Mouse (Mus musculus): ENCODE measurements around the gene Klrg1. TPM values are rescaled to one million over a fixed set of nuclear protein-coding genes. Genes with fewer than 3 reads are reported as not detected.

Gene Klrg1
- polyA plus RNA-seq, 1 experiment = not detected

DNA sequence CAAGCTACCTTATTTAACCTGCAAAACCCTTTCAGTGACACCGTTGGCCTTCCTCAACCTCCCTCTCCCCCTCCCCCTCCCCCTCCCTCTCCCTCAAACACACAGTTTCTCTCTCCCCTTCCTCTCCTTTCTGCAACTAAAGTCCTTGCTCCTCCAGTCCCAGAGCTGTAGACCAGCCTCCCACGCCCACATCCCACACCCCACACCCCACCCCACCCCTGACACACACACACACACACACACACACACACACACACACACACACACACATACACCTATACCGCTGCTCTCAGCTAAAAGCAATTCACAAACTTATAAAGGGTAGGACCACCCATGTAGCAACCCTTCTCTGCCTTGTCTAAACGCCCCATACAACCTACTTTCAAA lies 15.5 kb upstream of the Klrg1 start:
- Histone ChIP-seq H3K4me3 (ENCODE audit: insufficient read depth, low read depth, low read length) (no peak overlapping the region), H3K4me1 (ENCODE audit: control insufficient read depth, insufficient read depth, insufficient read length, low read length) (no peaks in the 10 kb centered on the region), H3K27ac (replicated peaks; ENCODE audit: low read depth, low read length) (no peak overlapping the region)

DNA sequence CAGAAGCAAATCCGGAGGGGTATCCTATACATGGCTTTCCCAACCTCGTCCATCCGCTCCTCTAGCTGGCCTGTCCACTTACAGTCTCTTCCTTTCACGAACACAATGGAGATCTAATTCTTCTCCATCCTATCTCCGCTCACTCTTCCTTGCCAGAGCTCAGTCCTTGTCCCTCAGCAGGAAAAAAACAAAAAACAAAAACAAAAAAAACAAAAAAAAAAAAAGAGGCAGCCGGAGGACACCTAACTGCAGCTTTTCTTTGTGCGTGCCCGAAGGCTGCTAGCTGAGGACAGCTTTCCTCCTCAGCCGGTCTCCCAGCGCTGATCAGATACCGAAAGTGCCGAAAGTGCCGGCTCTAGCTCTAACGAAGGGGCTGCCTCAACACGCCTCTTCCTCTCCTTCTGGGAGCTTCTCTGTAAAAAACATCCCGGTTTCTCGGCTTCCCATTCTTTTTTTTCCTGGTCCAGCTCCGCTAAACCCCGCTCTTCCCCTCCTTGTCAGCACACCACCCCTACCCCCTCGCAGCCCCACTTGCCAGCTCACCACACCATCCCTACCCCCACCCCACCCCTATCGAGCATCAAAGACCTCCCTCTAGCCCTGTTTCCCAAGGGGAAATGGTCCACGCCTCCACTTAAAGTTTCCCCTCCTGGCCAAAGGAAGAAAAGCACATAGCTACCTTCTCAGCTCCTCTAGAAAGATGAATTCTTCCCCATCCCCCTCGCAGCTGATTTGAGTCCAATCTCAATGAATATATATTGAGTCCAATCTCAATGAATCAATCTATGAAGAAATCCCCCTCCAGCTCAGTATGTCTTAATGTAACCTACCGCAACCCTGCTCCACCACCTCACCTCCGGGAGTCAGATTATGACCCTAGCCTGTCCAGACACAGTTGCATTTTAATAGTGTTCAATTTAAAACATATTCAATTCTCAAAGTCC lies 14.9 kb upstream of the Klrg1 start:
- no peaks in the 10 kb centered on the region for H3K4me1 ChIP-seq (ENCODE audit: control insufficient read depth, insufficient read depth, insufficient read length, low read length)
- no peak overlapping the region for H3K27ac ChIP-seq (replicated peaks; ENCODE audit: low read depth, low read length)
- H3K4me3 ChIP-seq (ENCODE audit: insufficient read depth, low read depth, low read length) = peak overlapping the region; percentile 57

DNA sequence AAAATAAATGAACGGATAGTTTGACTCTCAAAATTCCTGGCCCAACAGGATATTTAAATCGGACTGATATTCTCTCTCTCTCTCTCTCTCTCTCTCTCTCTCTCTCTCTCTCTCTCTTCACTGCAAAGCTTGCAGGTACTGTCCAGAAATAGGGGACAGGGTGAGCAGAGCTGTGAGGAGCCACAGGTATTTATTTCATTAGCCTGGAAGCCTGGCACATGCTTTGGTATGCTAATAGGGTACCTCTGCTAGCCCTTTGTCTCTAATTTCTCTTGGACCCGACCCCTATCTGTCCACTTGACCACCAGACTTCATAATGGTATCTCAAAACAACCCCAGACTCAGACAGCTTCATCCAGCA lies 14.2 kb upstream of the Klrg1 start:
- no peak overlapping the region for H3K27ac ChIP-seq (replicated peaks; ENCODE audit: low read depth, low read length)
- H3K4me3 ChIP-seq (ENCODE audit: insufficient read depth, low read depth, low read length) = peak overlapping the region; percentile 57
- H3K4me1 ChIP-seq (ENCODE audit: control insufficient read depth, insufficient read depth, insufficient read length, low read length) = no peaks in the 10 kb centered on the region

DNA sequence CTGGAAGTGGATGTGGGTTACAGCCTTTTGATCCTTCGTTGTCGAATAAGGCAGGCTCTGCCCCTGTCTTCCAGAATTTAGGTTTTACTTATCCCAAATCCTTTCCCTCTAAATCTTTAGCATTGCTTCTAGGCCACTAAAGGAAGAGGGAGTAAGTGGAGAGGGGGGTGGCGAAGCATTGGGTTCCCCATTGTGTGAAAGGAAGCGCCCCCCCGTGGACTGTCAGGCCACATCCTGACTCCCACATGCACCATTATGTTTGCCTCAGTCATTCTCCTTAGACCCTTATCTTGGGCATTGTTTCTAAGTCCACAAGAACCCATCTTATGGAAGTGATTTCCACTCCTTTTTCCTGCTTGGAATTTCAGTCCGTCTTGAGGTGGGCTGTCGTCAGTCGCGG lies 12.6 kb upstream of the Klrg1 start:
- H3K4me3 ChIP-seq (ENCODE audit: insufficient read depth, low read depth, low read length) = no peak overlapping the region
- H3K27ac ChIP-seq (replicated peaks; ENCODE audit: low read depth, low read length) = no peak overlapping the region
- no peaks in the 10 kb centered on the region for H3K4me1 ChIP-seq (ENCODE audit: control insufficient read depth, insufficient read depth, insufficient read length, low read length)

DNA sequence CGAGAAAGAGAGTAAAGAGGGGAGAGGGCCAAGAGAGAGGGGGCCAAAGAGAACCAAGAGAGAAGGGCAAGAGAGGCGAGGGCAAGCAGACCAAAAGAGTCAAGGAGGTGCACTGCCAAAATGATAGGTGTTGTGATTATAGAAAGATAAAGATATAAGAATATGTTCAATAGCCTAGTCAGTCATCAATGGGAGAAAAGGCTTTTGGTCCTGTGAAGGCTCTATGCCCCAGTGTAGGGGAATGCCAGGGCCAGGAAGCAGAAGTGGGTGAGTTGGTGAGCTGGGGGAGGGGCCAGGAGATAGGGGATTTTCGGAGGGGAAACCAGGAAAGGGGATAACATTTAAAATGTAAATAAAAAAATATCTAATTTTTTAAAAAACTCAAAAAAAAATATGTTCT lies 11.6 kb upstream of the Klrg1 start:
- Histone ChIP-seq H3K4me3 (ENCODE audit: insufficient read depth, low read depth, low read length) (no peak overlapping the region), H3K27ac (replicated peaks; ENCODE audit: low read depth, low read length) (no peak overlapping the region), H3K4me1 (ENCODE audit: control insufficient read depth, insufficient read depth, insufficient read length, low read length) (no peaks in the 10 kb centered on the region)

DNA sequence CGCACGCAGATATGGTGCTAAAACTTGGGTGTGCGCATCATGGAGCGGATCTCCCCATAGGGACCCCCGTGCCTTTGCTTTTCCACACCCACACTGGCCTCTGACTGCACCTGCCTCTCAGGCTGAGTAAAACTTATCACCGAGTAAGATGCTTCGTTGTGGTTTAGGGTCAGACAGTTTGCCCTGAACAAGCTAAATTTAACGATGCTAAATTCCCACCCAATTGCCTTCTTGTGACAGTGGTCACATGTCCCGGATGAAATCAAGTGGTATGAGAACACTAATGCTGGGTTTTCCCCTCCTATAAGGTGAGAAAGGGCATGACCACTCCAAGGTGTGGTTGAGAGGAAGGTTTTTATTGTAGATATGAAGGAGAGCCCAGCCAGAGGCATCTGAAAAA lies 11.1 kb upstream of the Klrg1 start:
- Histone ChIP-seq H3K4me1 (ENCODE audit: control insufficient read depth, insufficient read depth, insufficient read length, low read length) (no peaks in the 10 kb centered on the region), H3K4me3 (ENCODE audit: insufficient read depth, low read depth, low read length) (no peak overlapping the region), H3K27ac (replicated peaks; ENCODE audit: low read depth, low read length) (no peak overlapping the region)

DNA sequence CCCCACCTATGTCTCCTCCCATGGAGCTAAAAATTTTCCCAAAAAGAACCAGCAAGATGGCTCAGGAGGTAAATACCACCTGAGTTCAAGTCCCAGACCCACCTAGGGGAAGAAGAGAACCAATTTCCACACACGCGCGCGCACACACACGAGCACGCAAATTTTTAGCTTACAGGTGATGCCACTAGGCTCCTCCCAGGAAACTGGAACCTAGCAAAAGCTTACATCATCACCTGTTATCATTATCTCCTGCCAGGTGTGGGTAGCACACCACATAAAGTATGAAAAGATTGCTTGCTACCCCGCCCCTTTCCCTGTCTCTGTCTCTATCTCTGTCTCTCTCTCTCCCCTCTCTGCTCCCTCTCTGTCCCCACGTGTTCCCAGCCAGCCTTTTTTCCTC lies 10.4 kb upstream of the Klrg1 start:
- H3K27ac ChIP-seq (replicated peaks; ENCODE audit: low read depth, low read length) = no peak overlapping the region
- no peak overlapping the region for H3K4me3 ChIP-seq (ENCODE audit: insufficient read depth, low read depth, low read length)
- no peaks in the 10 kb centered on the region for H3K4me1 ChIP-seq (ENCODE audit: control insufficient read depth, insufficient read depth, insufficient read length, low read length)

DNA sequence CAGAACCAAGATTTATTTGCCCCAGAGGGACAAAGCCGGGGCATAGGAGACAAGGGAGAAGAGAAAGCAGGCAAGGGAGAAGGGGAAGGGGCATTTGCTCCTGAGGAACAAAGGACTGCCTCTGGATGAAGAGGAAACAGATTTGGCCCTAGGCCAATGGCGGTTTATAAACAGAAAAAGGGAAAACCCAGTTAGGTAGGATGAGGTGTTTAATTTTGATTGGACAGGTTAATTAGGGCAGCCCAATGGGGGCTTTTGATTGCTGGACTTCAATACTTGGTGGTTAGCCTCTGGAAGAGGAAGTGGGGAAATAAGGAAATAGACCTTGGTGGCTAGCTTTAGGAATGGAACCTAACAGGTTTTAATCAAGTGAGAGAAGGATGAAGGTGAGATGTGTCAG lies 9.5 kb upstream of the Klrg1 start:
- Histone ChIP-seq H3K4me1 (ENCODE audit: control insufficient read depth, insufficient read depth, insufficient read length, low read length) (no peaks in the 10 kb centered on the region), H3K27ac (replicated peaks; ENCODE audit: low read depth, low read length) (no peak overlapping the region), H3K4me3 (ENCODE audit: insufficient read depth, low read depth, low read length) (no peak overlapping the region)

DNA sequence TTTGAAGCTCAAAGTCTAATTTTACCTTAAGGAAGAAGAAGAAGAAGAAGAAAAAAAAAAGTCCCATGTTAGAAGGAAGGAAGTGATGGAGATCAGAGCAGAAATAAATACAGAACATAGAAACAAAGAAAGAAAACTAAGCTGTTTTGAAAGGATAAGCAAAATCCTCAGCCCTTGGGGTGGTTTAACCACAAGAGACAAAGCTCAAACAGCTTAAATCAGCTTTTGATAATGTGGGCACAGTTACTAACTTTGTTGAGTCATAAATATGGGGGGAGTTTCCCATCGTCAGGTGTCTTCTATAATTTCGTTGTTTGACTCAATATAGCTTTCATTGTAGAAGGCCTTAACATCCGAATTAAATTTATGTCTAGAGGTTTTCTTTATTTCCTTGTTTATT lies 9.1 kb upstream of the Klrg1 start:
- H3K27ac ChIP-seq (replicated peaks; ENCODE audit: low read depth, low read length) = no peak overlapping the region
- H3K4me1 ChIP-seq (ENCODE audit: control insufficient read depth, insufficient read depth, insufficient read length, low read length) = no peaks in the 10 kb centered on the region
- no peak overlapping the region for H3K4me3 ChIP-seq (ENCODE audit: insufficient read depth, low read depth, low read length)

DNA sequence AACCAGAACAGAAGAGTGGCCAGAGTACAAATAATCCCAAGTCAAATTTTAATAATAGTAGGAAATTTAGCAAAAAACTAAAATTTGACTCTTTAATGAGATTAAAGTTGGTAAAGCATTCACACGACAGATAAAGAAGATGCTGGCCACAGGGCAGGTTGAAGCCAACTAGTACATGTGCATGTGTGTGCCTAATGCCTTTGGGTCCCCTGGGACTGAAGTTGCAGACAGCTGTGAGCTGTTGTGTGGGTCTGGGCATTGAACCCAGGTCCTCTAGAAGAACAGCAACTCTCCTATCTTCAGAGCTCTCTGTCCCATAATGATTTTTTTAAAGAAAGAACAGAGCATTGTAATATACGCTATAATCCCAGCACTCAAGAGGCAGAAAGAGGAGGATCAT lies 8.6 kb upstream of the Klrg1 start:
- no peak overlapping the region for H3K27ac ChIP-seq (replicated peaks; ENCODE audit: low read depth, low read length)
- H3K4me1 ChIP-seq (ENCODE audit: control insufficient read depth, insufficient read depth, insufficient read length, low read length) = no peaks in the 10 kb centered on the region
- no peak overlapping the region for H3K4me3 ChIP-seq (ENCODE audit: insufficient read depth, low read depth, low read length)

DNA sequence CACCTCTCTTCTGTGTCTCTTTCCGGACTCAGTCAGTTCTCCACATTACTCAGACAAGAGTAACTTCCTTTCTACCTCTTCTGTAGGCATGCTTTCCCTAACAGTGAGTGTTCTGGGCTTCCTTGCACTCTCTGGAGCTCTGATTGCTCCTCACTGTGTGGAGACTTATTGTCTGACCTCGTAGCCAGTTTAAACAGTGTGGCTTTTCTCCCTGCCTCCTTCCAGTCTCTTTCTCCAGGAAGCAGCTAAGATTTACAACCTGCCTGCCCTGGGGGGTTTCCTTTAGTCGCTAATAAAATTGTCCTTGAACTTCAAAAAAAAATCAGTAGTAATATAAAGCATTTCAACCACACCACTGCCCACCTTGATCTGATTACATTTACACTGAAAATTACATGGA lies 7.6 kb upstream of the Klrg1 start:
- no peak overlapping the region for H3K4me3 ChIP-seq (ENCODE audit: insufficient read depth, low read depth, low read length)
- H3K4me1 ChIP-seq (ENCODE audit: control insufficient read depth, insufficient read depth, insufficient read length, low read length) = no peaks in the 10 kb centered on the region
- H3K27ac ChIP-seq (replicated peaks; ENCODE audit: low read depth, low read length) = no peak overlapping the region

DNA sequence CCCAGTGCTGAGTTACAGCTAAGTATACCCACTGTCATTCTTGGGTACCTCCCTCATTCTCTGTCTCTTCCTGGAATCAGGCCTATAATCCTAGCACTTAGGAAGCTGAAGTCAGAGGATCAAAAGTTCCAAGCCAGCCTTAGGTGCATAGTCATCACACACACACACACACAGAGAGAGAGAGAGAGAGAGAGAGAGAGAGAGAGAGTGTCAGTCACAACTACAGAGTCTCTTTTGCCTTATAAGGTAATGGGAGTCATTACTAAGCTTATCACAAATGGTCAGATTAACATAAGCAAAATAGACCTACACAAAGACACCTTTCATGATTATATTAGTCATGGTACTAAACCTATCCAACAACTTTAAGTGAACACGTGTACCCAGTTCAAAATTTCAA lies 6.6 kb upstream of the Klrg1 start:
- no peaks in the 10 kb centered on the region for H3K4me1 ChIP-seq (ENCODE audit: control insufficient read depth, insufficient read depth, insufficient read length, low read length)
- H3K4me3 ChIP-seq (ENCODE audit: insufficient read depth, low read depth, low read length) = no peak overlapping the region
- H3K27ac ChIP-seq (replicated peaks; ENCODE audit: low read depth, low read length) = no peak overlapping the region

DNA sequence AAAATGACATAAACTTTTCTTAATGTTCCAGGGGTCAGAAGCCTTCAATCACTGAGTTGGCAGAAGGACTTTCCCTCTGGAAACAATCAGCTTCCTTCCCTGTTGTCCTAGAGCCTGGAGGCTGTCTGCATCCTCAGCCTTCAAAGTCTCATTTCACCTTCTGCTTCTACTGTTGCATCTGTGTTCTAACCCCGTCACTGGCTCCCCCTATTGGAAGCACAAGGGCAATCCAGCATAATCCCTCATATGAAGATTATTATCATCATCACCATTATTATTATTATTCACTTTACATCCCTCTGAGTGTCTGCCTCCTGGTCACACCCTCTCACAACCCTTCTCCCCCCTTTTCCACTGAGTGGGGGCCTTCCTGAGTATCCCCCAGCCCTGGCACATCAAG lies 5.6 kb upstream of the Klrg1 start:
- H3K27ac ChIP-seq (replicated peaks; ENCODE audit: low read depth, low read length) = no peak overlapping the region
- H3K4me3 ChIP-seq (ENCODE audit: insufficient read depth, low read depth, low read length) = no peak overlapping the region
- no peaks in the 10 kb centered on the region for H3K4me1 ChIP-seq (ENCODE audit: control insufficient read depth, insufficient read depth, insufficient read length, low read length)

DNA sequence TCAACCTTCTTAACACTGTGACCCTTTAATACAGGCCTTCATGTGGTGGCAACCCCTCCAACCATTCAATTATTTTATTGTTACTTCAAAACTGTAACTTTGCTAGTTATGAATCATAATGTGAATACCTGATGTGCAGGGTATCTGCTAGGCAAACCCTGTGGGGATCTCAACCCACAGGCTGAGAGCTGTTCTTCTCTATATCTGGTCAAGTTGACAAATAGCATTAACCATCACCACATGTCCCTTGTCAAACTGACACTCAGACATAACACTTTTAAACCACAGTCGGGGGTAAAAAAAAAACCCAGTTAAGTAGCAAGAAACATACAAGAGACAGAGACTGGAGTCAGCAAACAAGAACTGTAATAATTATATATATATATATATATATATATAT lies 2.1 kb upstream of the Klrg1 start:
- Histone ChIP-seq H3K4me3 (ENCODE audit: insufficient read depth, low read depth, low read length) (no peak overlapping the region), H3K27ac (replicated peaks; ENCODE audit: low read depth, low read length) (no peak overlapping the region), H3K4me1 (ENCODE audit: control insufficient read depth, insufficient read depth, insufficient read length, low read length) (no peaks in the 10 kb centered on the region)

DNA sequence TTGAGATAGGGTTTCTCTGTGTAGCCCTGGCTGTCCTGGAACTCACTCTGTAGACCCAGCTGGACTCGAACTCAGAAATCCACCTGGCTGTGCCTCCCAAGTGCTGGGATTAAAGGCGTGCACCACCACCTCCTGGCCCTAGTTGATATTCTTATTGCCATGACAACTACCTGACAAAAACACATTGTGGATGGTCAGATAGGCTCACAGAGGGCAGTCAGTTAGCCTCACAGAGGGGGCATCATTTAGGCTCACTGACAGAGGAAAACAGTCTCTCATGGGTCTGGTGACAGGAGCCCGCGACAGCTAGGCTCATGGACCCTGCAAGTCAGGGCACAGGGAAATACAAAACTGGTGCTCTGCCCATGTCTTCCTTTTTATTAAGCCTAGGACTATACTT lies 1.6 kb upstream of the Klrg1 start:
- Histone ChIP-seq H3K27ac (replicated peaks; ENCODE audit: low read depth, low read length) (no peak overlapping the region), H3K4me1 (ENCODE audit: control insufficient read depth, insufficient read depth, insufficient read length, low read length) (no peaks in the 10 kb centered on the region), H3K4me3 (ENCODE audit: insufficient read depth, low read depth, low read length) (no peak overlapping the region)

DNA sequence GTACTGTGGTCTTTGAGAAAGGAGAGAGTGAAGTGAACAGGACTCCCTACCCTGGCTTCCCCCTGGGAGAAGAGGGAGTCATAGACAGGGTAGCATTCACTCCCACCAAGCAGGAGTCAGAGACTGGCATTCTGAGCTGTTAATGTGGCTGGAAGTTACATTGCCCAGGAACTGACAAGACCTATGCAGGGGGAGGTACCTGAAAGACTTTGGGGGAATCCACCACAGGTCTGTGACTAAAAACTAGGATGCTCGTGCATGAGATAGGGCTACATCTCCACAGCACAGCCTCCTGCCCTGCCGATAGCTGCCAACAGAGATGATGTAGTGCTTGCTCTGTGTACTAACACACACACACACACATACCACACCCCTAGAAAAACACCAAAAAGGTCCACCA lies 747 bp upstream of the Klrg1 start:
- no peaks in the 10 kb centered on the region for H3K4me1 ChIP-seq (ENCODE audit: control insufficient read depth, insufficient read depth, insufficient read length, low read length)
- no peak overlapping the region for H3K4me3 ChIP-seq (ENCODE audit: insufficient read depth, low read depth, low read length)
- no peak overlapping the region for H3K27ac ChIP-seq (replicated peaks; ENCODE audit: low read depth, low read length)
